23 mouse cellular contexts compared by ENCODE assay signal in genomic region chr8:105697196-105697780, GRCm38 (mm10). TPM values are rescaled to one million over a fixed set of nuclear protein-coding genes. Genes with fewer than 3 reads are reported as not detected.
"Had no signal": no experiment of that assay in that cellular context is flagged by ENCODE, and none has a peak within 500 bp of the region (broad histone marks: within the 10 kb centered on the region; RNA-seq: fewer than 3 reads in every experiment).

No protein-coding gene starts in this region.

- DNase-seq: liver, postnatal 0 days; lung, adult 2 months; lung, postnatal 14 days; lung, postnatal 36 days; right cerebral cortex, postnatal 14 days; thymus, adult 2 months had no signal

- H3K27me3 ChIP-seq: lung, embryonic 15.5 days; midbrain, embryonic 13.5 days; midbrain, embryonic 15.5 days; neural tube, embryonic 12.5 days had no signal

- H3K4me3 ChIP-seq: liver, embryonic 15.5 days; lung, embryonic 15.5 days; megakaryocyte, embryonic 14.5 days; midbrain, embryonic 13.5 days; midbrain, embryonic 15.5 days; neural tube, embryonic 12.5 days; stomach, embryonic 15.5 days had no signal

- H3K27ac ChIP-seq: liver, embryonic 15.5 days; lung, embryonic 15.5 days; macrophage; midbrain, embryonic 13.5 days; midbrain, embryonic 15.5 days; neural tube, embryonic 12.5 days; stomach, embryonic 15.5 days; stomach, postnatal 0 days had no signal

- H3K9ac ChIP-seq: liver, embryonic 15.5 days; liver, postnatal 0 days; lung, embryonic 15.5 days; midbrain, embryonic 13.5 days; midbrain, embryonic 15.5 days; neural tube, embryonic 12.5 days; stomach, embryonic 15.5 days had no signal

RNA-seq across cellular contexts. Expression of gene 4933405L10Rik, which starts 10.2 kb away (rescaled TPM):
- total RNA-seq: megakaryocyte progenitor cell, adult 5-6 weeks; midbrain, postnatal 0 days; monocyte, adult 5-6 weeks; neutrophil, adult 5-6 weeks had no signal
- polyA plus RNA-seq: liver, embryonic 15.5 days; liver, postnatal 0 days; lung, adult 2 months; lung, postnatal 0 days; macrophage; midbrain, embryonic 11.5 days; neural tube, embryonic 12.5 days; spleen, adult 2 months; thymus, adult 2 months; urinary bladder, adult 2 months had no signal

RNA-seq across cellular contexts. Expression of gene Enkd1, which starts 10.7 kb away (rescaled TPM):
- total RNA-seq: monocyte, adult 5-6 weeks had no signal

RNA-seq across cellular contexts. Expression of gene Carmil2, which starts 11.2 kb away (rescaled TPM):
- polyA plus RNA-seq: macrophage had no signal
